Mouse (Mus musculus) layer of hippocampus, postnatal 36 days (tissue): ENCODE measurements around the gene Dennd2a. TPM values are rescaled to one million over a fixed set of nuclear protein-coding genes. Genes with fewer than 3 reads are reported as not detected.

ENCODE experiments used
- DNase-seq, 2 experiments: peaks; one replicate each; pipeline ENCODE4 v3.0.0; 2022
- total RNA-seq, 2 experiments: library from RNA; stranded (reverse); gene quantifications; 2 replicates each; pipeline ENCODE4 v1.2.3; 2021

Gene Dennd2a
- total RNA-seq, 2 experiments from 2014 or later = 34.6 to 38.9 TPM

DNA sequence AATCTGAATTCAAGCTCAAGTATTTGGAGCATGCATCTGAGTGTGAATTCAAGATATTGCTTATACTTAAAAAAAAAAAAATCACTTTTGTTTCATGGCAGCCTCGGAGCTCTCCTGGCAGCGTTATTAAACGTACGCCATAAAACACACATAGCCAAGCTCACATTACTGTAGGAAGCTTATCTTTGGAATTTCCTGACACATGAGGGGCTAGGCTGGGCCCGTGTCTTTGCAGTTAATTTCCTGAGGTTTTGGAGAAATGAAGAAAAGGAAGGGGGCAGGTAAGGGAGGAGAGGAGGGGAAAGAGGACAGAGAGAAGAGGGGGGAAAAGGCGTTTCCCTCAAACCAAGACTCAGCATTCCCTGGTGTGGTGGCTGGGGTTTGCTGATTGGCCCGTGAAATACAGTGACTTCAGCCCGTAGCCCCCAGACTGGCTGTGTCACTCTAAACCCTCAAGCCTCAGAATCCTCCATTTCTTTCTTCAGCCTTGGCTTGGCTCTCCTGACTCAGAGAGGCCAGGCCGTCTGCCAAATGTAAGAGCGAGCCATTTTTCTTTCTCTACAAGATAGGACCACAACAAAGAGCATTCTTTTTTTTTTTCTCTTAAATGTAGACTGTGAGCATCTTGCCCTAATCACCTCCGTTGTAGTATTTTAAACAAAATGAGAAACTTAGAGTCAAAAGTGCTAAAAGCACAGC lies 42.5 kb downstream of the Dennd2a start:
- no peak for DNase-seq

GRCm38 (mm10) chr6:39503476-39503875 lies 54.2 kb downstream of the Dennd2a start:
- no peak for DNase-seq

GRCm38 (mm10) chr6:39497165-39497564 lies 60.5 kb downstream of the Dennd2a start:
- no peak for DNase-seq

DNA sequence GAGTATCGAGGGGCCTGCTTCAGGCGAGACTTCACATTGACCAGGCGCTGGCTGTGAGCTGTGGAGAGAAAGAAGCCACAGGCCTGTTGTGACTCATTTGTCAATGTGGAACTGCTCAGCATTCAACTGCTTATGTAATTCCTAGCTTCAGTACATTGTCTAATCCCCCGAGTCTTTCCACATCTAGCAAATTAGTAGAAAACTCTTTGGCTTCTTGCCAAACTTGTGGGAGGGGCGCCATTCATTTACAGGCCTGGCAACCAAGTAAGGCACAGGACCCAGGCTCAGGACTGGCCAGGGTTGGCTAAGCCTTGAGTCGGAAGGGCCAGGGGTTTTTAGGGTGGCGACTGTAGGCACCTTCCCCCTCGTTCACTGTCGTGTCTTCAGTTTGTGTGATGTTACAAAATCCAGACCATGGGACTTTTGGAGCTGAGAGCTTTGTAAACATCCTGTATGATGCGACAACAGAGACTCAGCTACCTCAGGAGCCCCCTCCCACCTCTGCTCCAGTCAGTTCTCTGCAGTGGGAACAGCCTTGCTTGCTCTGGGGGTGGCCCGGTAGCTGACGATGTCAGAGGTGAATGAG lies 64.4 kb downstream of the Dennd2a start:
- DNase-seq = peak; percentile 65 to 67

- no peak for DNase-seq
Observed at GRCm38 (mm10) chr6:39492161-39492560, 65.5 kb downstream of the Dennd2a start.

- no peak for DNase-seq
Observed at GRCm38 (mm10) chr6:39491203-39491602, 66.5 kb downstream of the Dennd2a start.

- peak in 1 of 2 experiments; percentile 29 for DNase-seq
Observed at GRCm38 (mm10) chr6:39488292-39488691, 69.4 kb downstream of the Dennd2a start.

DNA sequence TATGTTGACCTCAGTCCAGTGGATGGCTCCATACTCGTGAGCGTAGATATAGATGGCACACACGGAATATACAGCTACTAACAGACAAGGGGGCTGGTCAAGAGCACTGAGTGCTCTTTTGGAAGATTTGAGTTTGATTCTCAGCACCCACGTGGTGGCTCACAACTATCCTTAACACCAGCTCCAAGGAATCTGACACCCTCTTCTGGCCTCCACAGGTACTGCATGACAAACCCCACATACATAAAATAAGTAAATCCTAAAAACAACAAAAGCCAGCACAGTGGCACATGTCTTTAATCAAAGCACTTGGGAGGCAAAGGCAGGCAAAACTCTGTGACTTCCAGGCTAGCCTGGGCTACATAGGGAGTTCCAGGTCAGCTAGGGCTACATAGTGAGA lies 74.0 kb downstream of the Dennd2a start:
- no peak for DNase-seq

DNA sequence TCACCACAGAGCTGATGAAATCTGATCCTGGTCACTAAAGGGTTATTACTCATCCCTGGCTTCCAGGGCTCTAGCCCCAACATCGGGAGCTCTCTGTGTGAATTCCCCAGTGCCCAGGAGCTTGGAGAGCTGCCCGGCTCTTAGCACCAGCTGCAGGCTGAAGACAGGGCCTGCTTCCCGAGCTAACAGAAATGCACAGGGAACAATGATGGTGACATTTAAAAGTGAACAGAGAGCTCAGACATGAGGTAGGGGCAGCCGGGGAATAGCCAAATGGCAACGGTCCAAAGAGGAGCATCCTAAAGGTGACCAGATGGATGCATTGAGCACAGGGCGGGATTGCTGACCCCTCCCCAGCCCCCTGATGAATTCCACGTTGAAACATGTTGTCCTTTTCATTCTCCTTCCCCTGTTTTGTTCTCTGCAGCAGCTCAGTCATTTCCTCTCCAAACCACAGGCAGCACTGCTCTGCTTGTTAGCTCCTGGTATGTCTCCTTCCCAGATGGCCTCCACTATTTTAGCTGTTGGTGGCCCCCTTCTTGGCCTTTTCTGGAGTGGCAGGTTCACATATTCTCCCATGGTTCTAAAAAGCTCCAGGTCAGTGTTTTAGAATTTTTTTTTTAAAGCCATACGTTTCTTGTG lies 79.0 kb downstream of the Dennd2a start:
- DNase-seq = peak; percentile 54 to 68

- DNase-seq = no peak
Observed at GRCm38 (mm10) chr6:39476617-39477016, 81.0 kb downstream of the Dennd2a start.

DNA sequence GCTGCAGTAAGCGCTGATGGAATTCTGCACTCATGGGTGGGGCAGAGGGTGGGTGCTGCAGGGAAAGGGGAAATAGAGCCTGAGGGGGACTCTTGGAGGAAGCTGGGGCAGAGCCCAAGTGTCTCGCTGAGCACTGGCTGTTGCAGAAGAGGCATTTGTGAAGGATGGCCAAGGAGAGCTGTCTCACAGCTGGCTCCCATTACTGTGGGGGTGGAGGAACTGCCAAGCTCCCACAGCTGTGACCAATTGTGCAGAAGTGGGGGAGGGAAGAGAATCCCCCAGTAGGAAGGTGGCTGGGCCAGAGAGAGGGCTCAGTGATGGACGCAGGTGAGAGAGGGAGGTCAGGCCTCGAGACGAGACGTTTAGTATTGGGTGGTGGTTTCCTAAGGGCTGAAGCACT lies 83.2 kb downstream of the Dennd2a start:
- no peak for DNase-seq

DNA sequence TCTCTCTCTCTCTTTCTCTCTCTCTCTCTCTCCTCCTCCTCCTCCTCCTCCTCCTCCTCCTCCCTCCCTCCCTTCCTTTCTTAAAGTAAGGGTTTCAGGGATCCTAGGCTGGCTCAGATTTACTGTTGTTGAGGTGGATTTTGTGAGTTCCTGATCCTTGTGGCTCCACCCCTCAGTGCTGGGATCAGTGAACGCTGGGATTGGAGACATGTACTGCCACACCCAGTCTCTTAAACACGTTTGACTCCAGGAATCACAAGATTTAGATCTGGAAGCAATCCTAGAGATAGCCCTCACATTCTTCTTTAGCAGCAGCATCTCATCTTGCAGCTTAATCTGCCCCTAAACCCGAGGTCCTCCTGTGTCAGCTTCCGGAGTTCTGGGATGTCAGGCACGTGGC lies 84.8 kb downstream of the Dennd2a start:
- DNase-seq = no peak

DNA sequence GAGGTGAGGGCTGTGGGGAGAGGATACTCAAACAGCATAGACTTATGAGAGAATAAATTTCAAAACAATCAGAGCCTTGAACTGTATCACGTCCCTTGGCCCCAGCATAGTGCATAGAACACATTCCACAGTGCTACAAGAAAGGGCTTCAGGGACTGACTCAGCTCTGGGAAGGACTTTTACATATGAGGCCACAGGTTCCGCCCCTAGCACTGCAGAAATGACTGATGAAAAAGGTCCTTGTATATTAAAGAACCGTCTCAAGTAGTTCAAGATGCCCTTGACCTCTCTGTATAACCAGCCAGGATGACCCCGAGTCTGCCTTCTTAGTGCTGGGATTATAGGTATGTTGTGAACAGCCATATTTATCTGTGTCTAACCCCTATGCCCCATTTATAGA lies 85.4 kb downstream of the Dennd2a start:
- no peak for DNase-seq

GRCm38 (mm10) chr6:39470076-39470475 lies 87.6 kb downstream of the Dennd2a start:
- DNase-seq = no peak

DNA sequence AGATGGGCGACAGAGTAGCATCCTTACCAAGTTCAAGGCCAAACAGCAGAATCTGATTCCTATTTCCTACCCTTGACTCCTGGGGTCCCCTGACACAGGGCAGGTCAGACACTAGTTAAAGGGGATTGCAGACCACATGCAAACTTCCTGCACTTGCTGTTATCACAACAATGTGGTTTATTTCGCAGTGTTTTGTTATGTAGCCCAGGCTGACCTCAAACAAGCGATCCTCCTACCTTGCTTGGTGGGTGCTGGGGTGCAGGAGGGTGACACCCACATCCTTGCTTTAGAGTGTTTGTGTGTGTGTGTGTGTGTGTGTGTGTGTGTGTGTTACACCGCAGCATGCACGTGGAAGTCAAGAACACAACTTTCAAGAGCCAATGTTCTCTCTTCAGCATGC lies 88.2 kb downstream of the Dennd2a start:
- no peak for DNase-seq

GRCm38 (mm10) chr6:39462621-39463538 lies 94.8 kb downstream of the Dennd2a start:
- peak; percentile 67 to 71 for DNase-seq

GRCm38 (mm10) chr6:39460040-39460439 lies 97.6 kb downstream of the Dennd2a start:
- DNase-seq = no peak

DNA sequence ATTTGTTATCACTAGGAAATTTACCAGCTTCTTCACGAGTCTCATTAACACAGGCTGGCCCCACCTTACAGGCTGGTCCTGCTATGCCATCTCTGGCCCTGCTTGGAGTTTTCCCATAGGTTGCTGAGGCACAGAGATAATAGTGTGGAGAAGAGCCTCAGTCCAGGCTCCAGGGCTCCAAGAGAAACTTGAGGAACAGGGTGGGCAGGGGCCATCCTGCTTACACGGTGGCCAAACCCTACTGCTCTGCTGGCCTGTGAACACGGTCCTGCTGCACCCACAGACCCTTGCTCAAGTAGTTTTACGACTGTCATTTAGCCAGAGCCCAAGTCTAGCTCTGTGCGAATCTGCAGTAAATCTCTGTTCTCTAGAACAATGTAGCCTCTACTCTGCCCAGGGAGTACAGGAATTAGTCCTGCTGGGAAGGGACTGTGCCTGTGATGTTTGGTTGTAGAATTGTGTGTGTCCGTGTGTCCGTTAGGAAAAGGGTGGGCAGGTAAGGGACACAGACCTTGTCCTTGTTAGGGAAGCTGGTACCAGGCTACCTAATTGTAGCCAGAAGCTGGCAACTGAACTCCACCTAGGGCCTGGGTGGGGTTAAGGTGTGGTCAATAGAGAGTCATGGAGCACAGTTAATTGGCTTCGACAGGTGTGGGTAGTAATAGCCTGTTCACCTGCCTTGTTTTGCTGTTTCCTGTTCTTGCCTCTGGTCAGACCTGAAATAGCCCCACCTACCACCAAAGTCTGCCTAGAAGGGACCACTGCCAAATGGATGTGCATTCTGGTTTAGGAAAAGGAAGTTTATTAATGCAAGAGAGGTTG lies 102.1 kb downstream of the Dennd2a start:
- no peak for DNase-seq

DNA sequence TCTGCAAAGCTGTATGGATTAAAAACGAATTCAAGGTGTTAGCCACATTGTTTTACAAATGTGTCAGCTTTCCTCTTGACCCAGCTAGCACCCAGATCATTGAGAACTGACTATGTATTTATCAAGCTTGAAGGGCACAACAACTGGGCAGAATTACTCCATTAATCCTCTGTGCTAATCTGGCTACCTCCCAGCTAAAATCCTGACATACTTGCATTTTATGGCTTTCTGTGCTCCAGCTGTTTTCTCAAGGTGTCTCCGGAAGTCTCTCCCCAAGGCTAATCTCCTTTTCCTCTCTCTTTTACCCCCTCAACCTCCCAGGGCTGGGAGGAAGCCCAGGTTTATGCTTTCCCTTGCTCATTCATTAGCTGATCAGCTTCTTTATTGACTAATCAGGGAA lies 103.1 kb downstream of the Dennd2a start:
- DNase-seq = no peak

DNA sequence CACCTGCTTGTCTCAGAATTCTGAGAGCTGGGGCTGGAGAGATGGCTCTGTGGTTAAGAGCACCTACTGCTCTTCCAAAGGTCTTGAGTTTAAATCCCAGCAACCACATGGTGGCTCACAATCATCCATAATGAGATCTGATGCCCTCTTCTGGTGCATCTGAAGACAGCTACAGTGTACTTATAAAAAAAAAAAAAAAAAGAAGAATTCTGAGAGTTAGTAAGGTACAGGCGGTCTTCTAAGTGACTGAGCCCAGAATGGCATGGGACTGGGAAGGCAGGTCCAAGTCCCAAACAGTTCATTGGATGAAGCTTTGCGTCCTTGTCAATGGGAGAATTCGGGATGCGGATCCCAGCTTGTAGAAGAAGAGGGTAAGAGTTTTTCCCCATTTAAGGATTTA lies 104.1 kb downstream of the Dennd2a start:
- no peak for DNase-seq

DNA sequence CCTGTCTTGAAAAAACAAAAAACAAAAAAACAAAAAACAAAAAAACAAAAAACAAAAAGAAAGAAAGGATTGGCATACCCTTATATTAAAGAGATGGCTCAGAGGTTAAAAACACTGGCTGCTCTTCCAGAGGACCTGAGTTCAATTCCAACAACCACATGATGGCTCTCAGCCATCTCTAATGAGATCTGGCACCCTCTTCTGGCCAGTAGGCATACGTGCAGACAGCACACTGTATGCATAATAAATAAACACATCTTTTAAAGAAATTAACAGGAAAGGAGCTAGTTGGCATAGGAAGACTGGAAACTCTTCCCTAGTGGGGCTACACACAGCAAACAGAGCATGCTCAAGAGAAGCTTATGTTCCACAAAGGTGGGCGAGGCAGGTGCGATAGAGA lies 106.6 kb downstream of the Dennd2a start:
- DNase-seq = no peak

DNA sequence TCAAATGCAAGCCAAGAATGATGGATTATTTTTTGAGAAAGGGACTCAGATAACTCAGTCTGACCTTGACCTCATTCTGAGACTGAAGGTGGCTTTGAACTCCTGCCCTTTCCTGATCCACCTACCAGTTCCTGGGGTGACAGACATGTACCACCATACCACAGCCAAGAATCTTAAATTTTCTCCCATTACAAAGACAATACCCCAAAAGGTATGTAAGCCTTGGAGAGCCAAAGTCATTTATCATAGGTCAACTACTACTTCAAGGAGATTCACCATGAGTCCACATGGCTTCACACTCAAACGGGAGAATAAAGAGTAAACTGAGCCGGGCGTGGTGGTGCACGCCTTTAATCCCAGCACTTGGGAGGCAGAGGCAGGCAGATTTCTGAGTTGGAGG lies 107.1 kb downstream of the Dennd2a start:
- no peak for DNase-seq
